Mouse (Mus musculus) brain, embryonic 14.5 days (tissue): ENCODE data around the gene Grid1.

Experiments used
- CTCF ChIP-seq: fragments of 200-500 bp; IDR thresholded peaks from 2 replicates; pipeline ENCODE4 v1.5.1; 2012; ENCODE audit warnings: inconsistent platforms, mild to moderate bottlenecking, moderate library complexity, borderline replicate concordance; ENCODE audit not compliant: insufficient read depth, insufficient read length; ENCODE audit errors: extremely low read depth
- POLR2A ChIP-seq: fragments of 200-500 bp; IDR thresholded peaks from 2 replicates; pipeline ENCODE4 v1.6.1; 2012; ENCODE audit warnings: mild to moderate bottlenecking, inconsistent platforms, borderline replicate concordance; ENCODE audit not compliant: poor library complexity, insufficient read depth, insufficient read length, severe bottlenecking; ENCODE audit errors: extremely low read depth

DNA sequence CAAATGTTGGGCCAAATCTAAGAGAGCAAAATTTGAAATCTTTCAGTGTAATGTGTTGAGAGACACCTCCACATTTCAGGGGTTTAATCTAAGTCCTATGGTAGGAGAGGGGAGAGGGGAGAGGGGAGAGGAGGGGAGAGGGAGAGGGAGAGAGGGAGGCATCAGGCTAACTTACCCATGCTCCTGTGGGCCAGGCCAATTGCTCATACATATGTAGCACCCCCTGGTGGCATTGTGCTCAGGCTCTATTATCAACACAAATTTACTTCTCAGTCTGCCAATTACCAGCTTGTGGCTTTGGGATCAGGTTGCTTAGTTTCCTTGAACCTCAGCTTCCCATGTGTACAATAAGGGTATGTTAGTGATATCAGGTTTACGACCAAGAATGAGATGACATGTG, 291.0 kb downstream of the Grid1 start:
- TF ChIP-seq CTCF (peak; percentile 54; the same call in 1 of the 2 replicates), POLR2A (no peak)
